Mouse (Mus musculus) testis, postnatal 14 days (tissue): ENCODE data around the gene Srgap3.

Experiments
- DNase-seq: peaks from one replicate; pipeline ENCODE4 v3.0.0; 2021; ENCODE audit warnings: low spot score

Srgap3 gene

GRCm38 (mm10) chr6:112818403-112818901 is 128.6 kb downstream of the Srgap3 start:
- no peak for DNase-seq

DNA sequence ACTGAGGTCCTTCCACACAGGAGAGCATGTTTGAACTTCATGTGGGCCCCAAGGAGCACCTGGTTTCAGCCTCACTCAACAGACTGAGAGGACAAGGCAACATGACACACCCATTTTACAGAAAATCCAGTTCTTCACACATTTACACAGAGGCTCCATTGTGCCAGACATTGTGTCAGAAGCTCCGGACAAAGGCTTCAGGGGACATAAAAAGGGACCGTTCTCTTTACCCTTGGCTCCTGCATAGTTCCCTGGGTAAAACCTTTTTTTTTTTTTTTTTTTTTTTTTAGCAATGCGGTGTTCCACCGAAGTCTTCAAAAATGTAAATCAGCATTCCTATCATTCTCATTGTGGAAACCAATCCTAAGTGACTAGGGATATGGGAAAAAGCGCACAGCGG is 131.5 kb downstream of the Srgap3 start:
- no peak for DNase-seq

- DNase-seq = no peak
Observed at GRCm38 (mm10) chr6:112814525-112815086, 132.5 kb downstream of the Srgap3 start.

DNA sequence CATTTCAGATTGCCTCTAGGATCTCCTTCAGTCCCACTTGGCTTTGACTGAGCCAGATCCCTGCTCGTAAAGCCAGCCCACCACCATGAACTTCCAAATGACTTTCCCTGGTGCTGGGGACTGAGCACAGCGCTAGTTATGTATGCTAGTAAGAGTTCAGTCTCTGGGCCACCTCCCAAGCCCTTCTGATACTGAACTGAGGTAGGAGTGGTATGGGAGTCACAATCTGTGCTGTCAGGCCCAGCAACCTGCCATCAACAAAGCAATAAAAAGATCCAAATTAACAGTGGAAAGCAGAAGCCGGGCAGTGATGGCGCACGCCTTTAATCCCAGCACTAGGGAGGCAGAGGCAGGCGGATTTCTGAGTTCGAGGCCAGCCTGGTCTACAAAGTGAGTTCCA is 134.2 kb downstream of the Srgap3 start:
- DNase-seq = no peak

- DNase-seq = no peak
Observed at GRCm38 (mm10) chr6:112810521-112810830, 136.6 kb downstream of the Srgap3 start.

DNA sequence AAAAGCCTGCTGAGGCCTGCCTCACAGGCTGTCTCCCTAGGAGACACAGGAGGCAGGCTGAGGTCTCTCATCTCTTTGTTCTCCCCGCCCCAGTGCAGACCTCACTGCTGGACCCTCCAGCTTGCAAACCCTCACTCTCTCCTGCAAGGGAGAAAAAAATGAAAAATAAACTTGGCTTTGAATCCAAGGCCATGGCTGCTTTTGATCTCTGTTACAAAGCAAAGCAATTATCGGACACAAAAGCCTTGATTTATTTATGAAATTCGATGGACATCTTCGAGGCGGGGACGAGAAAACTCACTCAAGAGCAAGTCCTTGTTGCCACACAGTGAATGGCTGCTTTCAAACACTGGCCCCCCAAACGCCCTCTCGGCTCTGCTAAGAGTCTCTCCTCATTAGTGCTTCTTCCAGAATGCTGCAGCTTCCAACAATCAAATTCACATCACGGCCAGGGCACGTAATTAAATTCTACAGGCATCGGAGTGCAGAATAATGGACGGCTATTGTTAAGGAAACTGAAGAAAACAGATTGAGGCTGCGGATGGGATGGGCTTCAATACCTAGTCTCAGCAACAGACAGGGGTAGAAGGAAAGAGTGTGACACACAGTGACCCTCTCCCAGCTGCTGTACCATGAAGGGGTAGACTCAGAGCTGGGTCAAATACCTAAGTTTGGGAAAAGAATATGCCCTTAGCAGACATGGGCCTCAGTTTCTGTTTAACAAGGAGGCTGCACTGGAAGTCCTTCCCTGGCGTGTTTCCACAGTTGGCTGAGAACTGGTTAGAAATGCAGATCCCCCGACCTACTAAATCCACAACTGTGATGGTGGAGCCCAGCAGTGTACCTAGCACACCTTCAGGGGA is 137.2 kb downstream of the Srgap3 start:
- DNase-seq = no peak

DNA sequence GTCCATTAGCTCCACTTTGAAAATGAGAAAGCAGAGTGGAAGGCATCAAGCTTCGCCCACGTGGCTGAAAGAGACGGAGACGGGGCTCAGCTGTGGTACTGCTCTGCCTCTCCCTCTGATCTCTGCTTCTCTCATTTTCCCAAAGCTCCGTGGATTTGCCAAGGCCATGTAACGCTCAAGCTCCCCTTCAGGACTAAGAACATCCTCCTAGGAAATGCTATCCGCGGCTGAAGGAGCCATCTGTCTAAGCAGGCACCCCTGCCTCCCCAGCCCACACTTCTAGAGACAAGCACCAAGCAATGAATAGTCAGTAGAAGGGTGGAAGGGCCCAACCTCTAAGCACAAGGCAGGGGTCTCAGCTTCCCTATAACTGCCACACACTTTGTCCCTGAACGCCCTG is 138.3 kb downstream of the Srgap3 start:
- no peak for DNase-seq

GRCm38 (mm10) chr6:112801917-112802316 is 145.1 kb downstream of the Srgap3 start:
- no peak for DNase-seq

GRCm38 (mm10) chr6:112798378-112798777 is 148.7 kb downstream of the Srgap3 start:
- no peak for DNase-seq

- DNase-seq = no peak
Observed at GRCm38 (mm10) chr6:112796607-112797006, 150.5 kb downstream of the Srgap3 start.

- DNase-seq = no peak
Observed at GRCm38 (mm10) chr6:112793887-112794286, 153.2 kb downstream of the Srgap3 start.

GRCm38 (mm10) chr6:112789901-112790300 is 157.2 kb downstream of the Srgap3 start:
- DNase-seq = no peak

GRCm38 (mm10) chr6:112788617-112789016 is 158.4 kb downstream of the Srgap3 start:
- DNase-seq = no peak

- DNase-seq = no peak
Observed at GRCm38 (mm10) chr6:112788174-112788573, 158.9 kb downstream of the Srgap3 start.

GRCm38 (mm10) chr6:112781409-112782093 is 165.5 kb downstream of the Srgap3 start:
- no peak for DNase-seq

- no peak for DNase-seq
Observed at GRCm38 (mm10) chr6:112778211-112778610, 168.9 kb downstream of the Srgap3 start.

GRCm38 (mm10) chr6:112776718-112777117 is 170.3 kb downstream of the Srgap3 start:
- DNase-seq = no peak

DNA sequence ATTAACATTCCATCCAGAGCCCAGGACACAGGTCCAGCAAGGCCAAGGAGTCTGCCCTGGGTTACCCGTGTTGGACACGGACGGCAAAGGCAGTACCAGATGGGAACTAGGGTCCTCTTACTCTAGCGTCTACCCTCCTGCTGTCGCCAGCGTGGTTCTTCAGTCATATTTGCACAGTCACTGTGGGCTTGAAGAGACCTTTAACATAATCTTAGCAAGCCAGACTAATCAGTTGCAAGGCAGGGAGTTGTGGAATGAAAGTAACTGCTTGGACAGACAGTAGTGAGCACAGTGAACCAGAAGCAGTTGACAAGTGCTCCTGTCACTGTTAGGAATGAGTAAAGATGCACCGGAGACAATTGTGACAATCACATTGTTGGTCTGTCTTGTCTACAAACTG is 173.3 kb downstream of the Srgap3 start:
- no peak for DNase-seq

- DNase-seq = no peak
Observed at GRCm38 (mm10) chr6:112770996-112771395, 176.1 kb downstream of the Srgap3 start.

DNA sequence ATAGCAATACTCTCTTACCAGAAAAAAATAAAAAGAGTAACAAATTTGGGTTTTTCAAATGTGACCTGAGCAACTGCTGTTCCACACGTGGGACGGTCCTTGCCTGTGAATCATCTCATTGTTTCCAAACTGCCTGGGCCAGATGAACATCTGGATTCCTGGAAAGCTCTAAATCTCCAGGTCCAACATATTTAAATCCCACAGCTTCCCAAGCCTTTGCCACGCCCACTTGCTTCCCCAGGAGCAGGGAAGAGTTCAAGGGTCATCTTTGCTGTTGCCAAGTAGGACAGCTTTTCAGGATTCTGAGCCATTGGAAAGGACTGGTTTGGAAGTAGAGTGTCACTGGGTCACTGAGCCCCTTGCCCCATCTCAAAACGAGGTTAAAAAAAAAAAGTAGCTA is 188.5 kb downstream of the Srgap3 start:
- no peak for DNase-seq

DNA sequence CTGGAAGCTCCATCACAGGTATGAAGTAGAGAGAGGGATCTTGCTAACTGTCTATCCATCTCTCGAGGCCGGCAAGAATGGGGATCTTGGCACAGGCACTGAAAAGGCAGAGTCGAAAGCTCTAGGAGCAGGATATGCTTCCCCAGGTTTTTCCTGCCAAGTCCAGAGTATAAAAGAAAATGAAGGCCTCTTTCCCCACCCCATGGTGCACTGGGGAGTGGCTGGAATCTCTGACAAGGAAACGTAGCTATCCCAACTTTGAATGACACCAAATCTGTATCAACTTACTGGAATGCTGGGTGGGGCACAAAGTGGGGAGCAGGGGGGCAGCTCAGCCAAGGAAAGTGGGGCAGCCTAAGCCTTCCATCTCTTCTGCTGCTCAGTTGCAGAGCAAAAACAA is 190.2 kb downstream of the Srgap3 start:
- no peak for DNase-seq

DNA sequence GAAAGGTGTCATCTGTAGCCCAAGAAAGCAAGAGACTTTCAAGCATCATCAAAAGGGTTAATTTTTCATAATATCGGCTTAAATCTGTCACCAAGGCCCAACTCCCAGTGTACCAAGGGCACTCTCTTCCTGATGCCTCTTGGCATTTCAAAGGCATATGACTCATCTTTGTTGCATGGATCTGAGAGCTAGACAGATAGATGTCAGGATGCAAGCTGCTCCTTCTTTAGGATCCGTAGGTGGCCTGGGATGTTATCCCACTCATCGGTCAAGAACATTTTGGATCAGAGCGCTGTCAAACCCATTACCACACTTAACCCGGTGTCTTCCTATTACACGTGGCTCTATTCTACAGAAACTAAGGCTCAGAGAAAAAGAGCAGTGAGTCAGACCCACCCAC is 192.1 kb downstream of the Srgap3 start:
- no peak for DNase-seq

DNA sequence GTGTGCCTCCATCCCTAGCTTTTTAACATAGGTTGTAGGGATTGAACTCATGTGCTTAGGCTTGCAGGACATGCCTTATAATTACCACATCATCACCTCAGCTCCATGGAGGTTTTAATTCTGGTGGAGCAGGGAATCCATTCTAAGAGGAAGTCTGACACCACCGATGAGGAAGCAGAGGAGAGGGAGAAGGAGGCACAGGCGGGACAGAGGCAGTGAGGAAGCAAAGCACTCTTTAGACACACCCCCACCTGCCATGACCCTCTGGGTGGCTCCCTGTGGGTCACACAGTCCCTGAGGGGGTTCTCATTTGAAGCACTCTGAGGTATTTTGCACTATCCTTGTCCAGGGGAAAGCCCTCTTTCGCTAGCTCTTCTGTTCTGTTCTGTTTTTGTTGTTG is 194.5 kb downstream of the Srgap3 start:
- no peak for DNase-seq
